In genomic region chr5:64887061-64887460, GRCm38 (mm10) we compare ENCODE assay signal across 11 mouse cellular contexts.
"Had no signal": no experiment of that assay in that cellular context is flagged by ENCODE, and none has a peak within 500 bp of the region (broad histone marks: within the 10 kb centered on the region; RNA-seq: fewer than 3 reads in every experiment).

No protein-coding gene starts in this region.

- H3K36me3 ChIP-seq: intestine, embryonic 15.5 days; limb, embryonic 15.5 days; liver, embryonic 12.5 days; lung, embryonic 15.5 days; midbrain, embryonic 12.5 days had no signal

- ATAC-seq: intestine, embryonic 15.5 days; liver, embryonic 12.5 days; midbrain, embryonic 16.5 days had no signal

- H3K9ac ChIP-seq: intestine, embryonic 15.5 days; limb, embryonic 15.5 days; liver, embryonic 12.5 days; lung, embryonic 15.5 days; midbrain, embryonic 12.5 days had no signal

- H3K4me2 ChIP-seq: intestine, embryonic 15.5 days; limb, embryonic 15.5 days; liver, embryonic 12.5 days; lung, embryonic 15.5 days; midbrain, embryonic 12.5 days had no signal

- H3K27ac ChIP-seq: intestine, embryonic 15.5 days; left cerebral cortex, adult 2 months; limb, embryonic 15.5 days; liver, embryonic 12.5 days; lung, embryonic 15.5 days; midbrain, embryonic 12.5 days had no signal

- H3K4me1 ChIP-seq: midbrain, embryonic 12.5 days had no signal

- DNase-seq: kidney, adult 2 months; kidney, postnatal 36 days; lung, postnatal 14 days; thymus, postnatal 36 days had no signal

- H3K4me3 ChIP-seq: intestine, embryonic 15.5 days; left cerebral cortex, adult 2 months; limb, embryonic 15.5 days; liver, embryonic 12.5 days; lung, embryonic 15.5 days; midbrain, embryonic 12.5 days had no signal

- H3K9me3 ChIP-seq: intestine, embryonic 15.5 days; limb, embryonic 15.5 days; lung, embryonic 15.5 days; midbrain, embryonic 12.5 days had no signal

- H3K27me3 ChIP-seq: intestine, embryonic 15.5 days; limb, embryonic 15.5 days; liver, embryonic 12.5 days; lung, embryonic 15.5 days; midbrain, embryonic 12.5 days had no signal
